12 mouse cellular contexts compared by ENCODE assay signal in genomic region chr6:94145430-94146205, GRCm38 (mm10).
DNase-seq lines count a peak whose midpoint lies in the region; ATAC-seq lines count a peak whose summit lies in the region.
"Had no signal": no experiment of that assay in that cellular context is flagged by ENCODE, and none has a peak within 500 bp of the region (broad histone marks: within the 10 kb centered on the region; RNA-seq: fewer than 3 reads in every experiment).

No protein-coding gene starts in this region.

- no peak overlapping the region for H3K4me3 ChIP-seq in heart, embryonic 15.5 days
- H3K4me3 ChIP-seq: hindbrain, embryonic 12.5 days; limb, embryonic 12.5 days; midbrain, embryonic 15.5 days had no signal

- peak overlapping the region; percentile 51; the same call in 1 of the 2 replicates for H3K27ac ChIP-seq in heart, embryonic 15.5 days
- H3K27ac ChIP-seq: hindbrain, embryonic 12.5 days; limb, embryonic 12.5 days; midbrain, embryonic 15.5 days had no signal

- no peaks in the 10 kb centered on the region for H3K36me3 ChIP-seq in heart, embryonic 15.5 days
- H3K36me3 ChIP-seq: hindbrain, embryonic 12.5 days; limb, embryonic 12.5 days; midbrain, embryonic 15.5 days had no signal

- peaks cover 41% of the 10 kb centered on the region for H3K4me1 ChIP-seq in heart, embryonic 15.5 days (replicated peaks)

- H3K4me2 ChIP-seq in heart, embryonic 15.5 days = no peak overlapping the region
- H3K4me2 ChIP-seq: hindbrain, embryonic 12.5 days; limb, embryonic 12.5 days; midbrain, embryonic 15.5 days had no signal

- 73% methylated on average over 8 of the region's 8 CpGs for WGBS in heart, embryonic 15.5 days

- DNase-seq in cerebellum, adult 18-20 months = peak; percentile 36 to 52
- no peak for DNase-seq in cerebellum, adult 8-10 months
- DNase-seq in adrenal gland, postnatal 25 days = peak; percentile 73
- DNase-seq in kidney, postnatal 4 days = peak; percentile 80 to 83
- no peak for DNase-seq in layer of hippocampus, postnatal 36 days
- no peak for DNase-seq in thymus, postnatal 25 days
- DNase-seq: retina, postnatal 1 day had no signal

- H3K9me3 ChIP-seq in heart, embryonic 15.5 days (replicated peaks) = no peaks in the 10 kb centered on the region
- H3K9me3 ChIP-seq: hindbrain, embryonic 12.5 days; limb, embryonic 12.5 days; midbrain, embryonic 15.5 days had no signal

- no peak overlapping the region for H3K9ac ChIP-seq in heart, embryonic 15.5 days
- H3K9ac ChIP-seq: hindbrain, embryonic 12.5 days; limb, embryonic 12.5 days; midbrain, embryonic 15.5 days had no signal

- H3K27me3 ChIP-seq in heart, embryonic 15.5 days = no peaks in the 10 kb centered on the region
- H3K27me3 ChIP-seq: hindbrain, embryonic 12.5 days; limb, embryonic 12.5 days; midbrain, embryonic 15.5 days had no signal

- peak; percentile 58 for ATAC-seq in heart, embryonic 15.5 days (replicated peaks; ENCODE audit: insufficient number of reproducible peaks, insufficient read depth, low FRiP score, low read depth)
- ATAC-seq in inflammation-experienced regulatory T-cells, adult 6 months = no peak
- ATAC-seq: midbrain, embryonic 15.5 days had no signal

Comparison
In these comparisons a context has a peak if more than half of its experiments do, and no peak if none do; other contexts are left out.
1. DNase-seq: peak in cerebellum, adult 18-20 months (2 of 2), adrenal gland, postnatal 25 days (single experiment) and kidney, postnatal 4 days (2 of 2); none in cerebellum, adult 8-10 months (single experiment), layer of hippocampus, postnatal 36 days (0 of 2) and thymus, postnatal 25 days (single experiment).